Mouse (Mus musculus) midbrain, embryonic 11.5 days (tissue): ENCODE data around the gene Ttc3. TPM values are rescaled to one million over a fixed set of nuclear protein-coding genes. Genes with fewer than 3 reads are reported as not detected.

ENCODE experiments used
- ATAC-seq: fragments of 200-750 bp; cut with Nextera tagmentation; 2 replicates; pipeline ENCODE4 v1.8.0; 2017; ENCODE audit warnings: moderate TSS enrichment, moderate library complexity; ENCODE audit not compliant: low FRiP score
- DNase-seq: peaks from one replicate; pipeline ENCODE4 v3.0.0; 2015; ENCODE audit warnings: low spot score; ENCODE audit errors: missing footprints
- H3K27ac ChIP-seq: fragments of 300-500 bp; sonication (generic); 2 replicates; pipeline ENCODE4 v1.5.1; 2014; ENCODE audit warnings: low read depth, low read length
- H3K27me3 ChIP-seq: fragments of 300-500 bp; sonication (generic); 2 replicates; pipeline ENCODE4 v1.6.1; 2014; ENCODE audit warnings: mild to moderate bottlenecking, low read length, moderate library complexity, mixed read lengths; ENCODE audit not compliant: control insufficient read depth, insufficient read depth
- H3K36me3 ChIP-seq: fragments of 300-500 bp; sonication (generic); 2 replicates; pipeline ENCODE4 v1.6.1; 2014; ENCODE audit warnings: mild to moderate bottlenecking, low read length, moderate library complexity, mixed read lengths; ENCODE audit not compliant: control insufficient read depth, insufficient read depth
- H3K4me1 ChIP-seq: fragments of 300-500 bp; sonication (generic); 2 replicates; pipeline ENCODE4 v1.6.1; 2014; ENCODE audit warnings: low read length; ENCODE audit not compliant: control insufficient read depth, insufficient read depth
- H3K4me2 ChIP-seq: fragments of 300-500 bp; sonication (generic); 2 replicates; pipeline ENCODE4 v1.6.1; 2014; ENCODE audit warnings: mild to moderate bottlenecking, moderate library complexity
- H3K4me3 ChIP-seq: fragments of 300-500 bp; sonication (generic); 2 replicates; pipeline ENCODE4 v1.5.1; 2014; ENCODE audit warnings: low read depth, low read length
- H3K9ac ChIP-seq: fragments of 300-500 bp; sonication (generic); 2 replicates; pipeline ENCODE4 v1.6.1; 2014; ENCODE audit warnings: low read length
- H3K9me3 ChIP-seq: fragments of 300-500 bp; sonication (generic); 2 replicates; pipeline ENCODE4 v1.6.1; 2016; ENCODE audit warnings: low read length; ENCODE audit not compliant: control insufficient read depth
- whole genome bisulfite sequencing: fragments of 180-500 bp; shearing (Covaris S2); extraction: QIAGEN DNeasy Blood & Tissue Kit; methylation state at CpG from one replicate; pipeline ENCODE4 v1.1.7; 2014; 5-methylcytosine and 5-hydroxymethylcytosine counted together
- polyA plus RNA-seq: library from polyadenylated mRNA; unstranded; fragments of >200 nt; fragmentation: Nextera tagmentation; extraction: Ambion mirVana; gene quantifications from 2 replicates; pipeline ENCODE4 v1.2.1, GENCODE M21; 2014

Gene Ttc3
- polyA plus RNA-seq, 1 experiment from 2014 or later: 489 TPM

DNA sequence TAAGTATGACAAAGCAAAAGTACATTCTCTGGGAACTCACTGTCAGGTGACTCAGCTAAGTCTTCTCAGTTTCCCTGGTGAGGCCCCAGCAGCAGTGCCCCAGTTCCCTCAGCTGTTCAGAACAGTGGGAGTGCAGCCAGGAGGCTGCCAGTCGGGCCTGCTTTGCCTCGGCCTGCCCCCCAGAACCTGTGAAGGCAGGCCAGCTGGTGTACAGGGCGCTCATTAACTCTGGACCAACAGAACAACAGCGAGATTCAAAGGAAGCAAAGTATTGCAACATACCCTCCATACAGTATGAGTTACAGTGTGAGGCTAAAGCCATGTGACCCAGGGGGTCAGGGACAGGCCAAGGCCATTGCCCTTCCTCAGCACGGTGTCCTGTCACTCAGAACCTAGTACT lies 127.5 kb downstream of the Ttc3 start:
- no peak overlapping the region for H3K27ac ChIP-seq
- H3K4me2 ChIP-seq: no peak overlapping the region
- no peaks in the 10 kb centered on the region for H3K4me1 ChIP-seq
- no peak for DNase-seq
- H3K9me3 ChIP-seq: no peaks in the 10 kb centered on the region
- no peak overlapping the region for H3K9ac ChIP-seq
- H3K4me3 ChIP-seq: no peak overlapping the region
- H3K36me3 ChIP-seq: peaks cover 16% of the 10 kb centered on the region
- H3K27me3 ChIP-seq: no peaks in the 10 kb centered on the region
- no peak for ATAC-seq
- 89% methylated on average over 5 of the region's 5 CpGs for WGBS

DNA sequence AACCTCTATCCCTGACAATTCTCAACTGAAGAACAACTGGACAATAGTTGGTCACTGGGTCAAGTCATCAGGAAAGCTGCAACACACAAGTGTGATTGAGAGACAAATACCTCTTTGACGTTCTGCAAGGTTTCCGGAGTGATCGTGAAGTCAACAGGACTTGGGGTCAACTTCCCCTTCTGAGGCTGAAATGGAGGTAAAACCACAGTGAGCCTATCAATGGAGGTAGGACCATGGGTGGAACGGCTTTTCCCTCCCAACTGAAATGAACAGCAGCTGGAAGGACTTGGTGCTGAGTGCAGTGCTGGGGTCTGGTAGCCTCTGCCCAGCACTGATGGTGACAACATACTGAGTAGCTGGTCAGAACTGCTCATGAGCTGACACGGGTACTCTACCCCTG lies 133.8 kb downstream of the Ttc3 start:
- 96% methylated on average over 5 of the region's 5 CpGs for WGBS
- H3K4me3 ChIP-seq: no peak overlapping the region
- H3K36me3 ChIP-seq: peaks cover 11% of the 10 kb centered on the region; the same call in 1 of the 2 replicates
- DNase-seq (no peak), ATAC-seq (no peak)
- H3K27me3 ChIP-seq: no peaks in the 10 kb centered on the region
- no peaks in the 10 kb centered on the region for H3K9me3 ChIP-seq
- no peak overlapping the region for H3K27ac ChIP-seq
- H3K9ac ChIP-seq: no peak overlapping the region
- no peaks in the 10 kb centered on the region for H3K4me1 ChIP-seq
- H3K4me2 ChIP-seq: no peak overlapping the region

GRCm38 (mm10) chr16:94507071-94507470 lies 136.7 kb downstream of the Ttc3 start:
- H3K36me3 ChIP-seq: peaks cover 6% of the 10 kb centered on the region; the same call in 1 of the 2 replicates
- H3K4me1 ChIP-seq: no peaks in the 10 kb centered on the region
- no peaks in the 10 kb centered on the region for H3K9me3 ChIP-seq
- H3K4me3 ChIP-seq: no peak overlapping the region
- H3K4me2 ChIP-seq: no peak overlapping the region
- ATAC-seq (no peak), DNase-seq (no peak)
- H3K9ac ChIP-seq: no peak overlapping the region
- no peaks in the 10 kb centered on the region for H3K27me3 ChIP-seq
- WGBS: 92% methylated on average over 2 of the region's 2 CpGs
- H3K27ac ChIP-seq: no peak overlapping the region

DNA sequence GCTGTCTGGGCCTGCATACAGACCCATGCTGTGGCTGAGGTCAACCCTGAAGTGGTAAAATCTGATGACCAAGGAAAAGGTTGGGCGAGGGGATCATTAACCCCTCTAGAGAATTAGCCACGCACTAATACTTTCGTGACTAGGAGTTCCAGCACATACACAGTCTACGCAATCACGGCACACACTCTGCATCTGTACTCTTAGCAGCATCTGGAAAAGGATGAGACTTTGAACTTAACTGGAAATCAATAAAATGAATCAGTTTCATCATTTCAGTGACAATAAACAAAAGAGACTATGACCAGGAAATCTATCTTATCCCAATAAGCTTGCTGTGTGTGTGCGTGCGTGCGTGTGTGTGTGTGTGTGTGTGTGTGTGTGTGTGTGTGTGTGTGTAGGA lies 138.4 kb downstream of the Ttc3 start:
- Histone ChIP-seq H3K4me2 (no peak overlapping the region), H3K4me1 (no peaks in the 10 kb centered on the region), H3K27me3 (no peaks in the 10 kb centered on the region), H3K4me3 (no peak overlapping the region), H3K9me3 (no peaks in the 10 kb centered on the region), H3K27ac (no peak overlapping the region), H3K36me3 (peaks cover 6% of the 10 kb centered on the region; the same call in 1 of the 2 replicates), H3K9ac (no peak overlapping the region)
- DNase-seq: no peak
- ATAC-seq: no peak
- WGBS: 92% methylated on average over 8 of the region's 8 CpGs

GRCm38 (mm10) chr16:94509983-94510382 lies 139.6 kb downstream of the Ttc3 start:
- no peak overlapping the region for H3K9ac ChIP-seq
- 89% methylated on average over 2 of the region's 2 CpGs for WGBS
- no peaks in the 10 kb centered on the region for H3K4me1 ChIP-seq
- H3K27ac ChIP-seq: no peak overlapping the region
- H3K4me2 ChIP-seq: no peak overlapping the region
- H3K36me3 ChIP-seq: no peaks in the 10 kb centered on the region; the same call in 1 of the 2 replicates
- no peak for DNase-seq
- no peak for ATAC-seq
- H3K4me3 ChIP-seq: no peak overlapping the region
- H3K9me3 ChIP-seq: no peaks in the 10 kb centered on the region
- no peaks in the 10 kb centered on the region for H3K27me3 ChIP-seq

- ATAC-seq: no peak
- no peaks in the 10 kb centered on the region for H3K27me3 ChIP-seq
- no peak for DNase-seq
- H3K27ac ChIP-seq: no peak overlapping the region
- H3K4me3 ChIP-seq: no peak overlapping the region
- no peaks in the 10 kb centered on the region for H3K4me1 ChIP-seq
- no peaks in the 10 kb centered on the region; the same call in 1 of the 2 replicates for H3K36me3 ChIP-seq
- H3K4me2 ChIP-seq: no peak overlapping the region
- H3K9ac ChIP-seq: no peak overlapping the region
- WGBS: 96% methylated on average over 2 of the region's 2 CpGs
- H3K9me3 ChIP-seq: no peaks in the 10 kb centered on the region
Measured at GRCm38 (mm10) chr16:94517606-94518005, 147.2 kb downstream of the Ttc3 start.

Other genes starting within 250 kb of the Ttc3 start
- 8.0 and 8.1 TPM in 2 replicates for gene Hlcs, start 57.0 kb upstream of the Ttc3 start, polyA plus RNA-seq
- 5.3 and 6.0 TPM in 2 replicates for gene Ripply3, start 42.2 kb upstream of the Ttc3 start, polyA plus RNA-seq
- gene Pigp, start 1.2 kb downstream of the Ttc3 start, polyA plus RNA-seq: 93.9 and 96.3 TPM in 2 replicates
- gene Vps26c, start 156.2 kb downstream of the Ttc3 start, polyA plus RNA-seq: 60.0 and 60.4 TPM in 2 replicates
- 11.3 and 13.0 TPM in 2 replicates for gene Dyrk1a, start 199.4 kb downstream of the Ttc3 start, polyA plus RNA-seq